Mouse (Mus musculus): ENCODE data around the gene Ncor2.

Gene Ncor2

GRCm38 (mm10) chr5:125056696-125057554 is 122.1 kb downstream of the Ncor2 start:
- DNase-seq: peak; percentile 24

- no peak for DNase-seq
Observed at GRCm38 (mm10) chr5:125056331-125056695, 122.7 kb downstream of the Ncor2 start.

- DNase-seq: no peak
Observed at GRCm38 (mm10) chr5:125055901-125056300, 123.1 kb downstream of the Ncor2 start.

- no peak for DNase-seq
Observed at GRCm38 (mm10) chr5:125053661-125054060, 125.4 kb downstream of the Ncor2 start.

GRCm38 (mm10) chr5:125052603-125053488 is 126.2 kb downstream of the Ncor2 start:
- DNase-seq: peak; percentile 51

GRCm38 (mm10) chr5:125052237-125052602 is 126.8 kb downstream of the Ncor2 start:
- no peak for DNase-seq

- no peak for DNase-seq
Observed at GRCm38 (mm10) chr5:125049481-125049880, 129.5 kb downstream of the Ncor2 start.

GRCm38 (mm10) chr5:125046436-125046835 is 132.6 kb downstream of the Ncor2 start:
- no peak for DNase-seq

- DNase-seq: no peak
Observed at GRCm38 (mm10) chr5:125045202-125045601, 133.8 kb downstream of the Ncor2 start.

- DNase-seq: no peak
Observed at GRCm38 (mm10) chr5:125043448-125043847, 135.6 kb downstream of the Ncor2 start.

- no peak for DNase-seq
Observed at GRCm38 (mm10) chr5:125041578-125041977, 137.4 kb downstream of the Ncor2 start.

GRCm38 (mm10) chr5:125040128-125040584 is 138.9 kb downstream of the Ncor2 start:
- DNase-seq: no peak

GRCm38 (mm10) chr5:125039377-125040027 is 139.5 kb downstream of the Ncor2 start:
- no peak for DNase-seq

GRCm38 (mm10) chr5:125036483-125036882 is 142.5 kb downstream of the Ncor2 start:
- DNase-seq: no peak

- no peak for DNase-seq
Observed at GRCm38 (mm10) chr5:125028911-125029310, 150.1 kb downstream of the Ncor2 start.

- no peak for DNase-seq
Observed at GRCm38 (mm10) chr5:125028371-125028770, 150.6 kb downstream of the Ncor2 start.

- peak; percentile 65 for DNase-seq
Observed at GRCm38 (mm10) chr5:125024002-125024401, 155.0 kb downstream of the Ncor2 start.

GRCm38 (mm10) chr5:125021298-125021697 is 157.7 kb downstream of the Ncor2 start:
- no peak for DNase-seq

GRCm38 (mm10) chr5:125019099-125019498 is 159.9 kb downstream of the Ncor2 start:
- no peak for DNase-seq

- peak; percentile 62 for DNase-seq
Observed at GRCm38 (mm10) chr5:125017332-125017731, 161.7 kb downstream of the Ncor2 start.

GRCm38 (mm10) chr5:125016421-125017242 is 162.4 kb downstream of the Ncor2 start:
- DNase-seq: no peak

- no peak for DNase-seq
Observed at GRCm38 (mm10) chr5:125015576-125015975, 163.4 kb downstream of the Ncor2 start.

Measured in right cerebral cortex, postnatal 4 days (tissue).